Mouse (Mus musculus): ENCODE results near the gene Dusp1.

- TF ChIP-seq POLR2A (IDR thresholded peaks at IDR 0.05; ENCODE audit: insufficient read depth, low read length): no peak
- no peak for TF ChIP-seq CTCF (IDR thresholded peaks at IDR 0.05; ENCODE audit: low read depth, low read length)
- TF ChIP-seq EP300 (IDR thresholded peaks at IDR 0.05; ENCODE audit: insufficient read depth, low read depth, low read length): no peak
Observed at GRCm38 (mm10) chr17:26464972-26465371, 97.0 kb downstream of the Dusp1 start.

All from ES-Bruce4 (cell line).